Mouse (Mus musculus) C3H10T1/2 (cell line): ENCODE measurements around the gene Jarid2. TPM values are rescaled to one million over a fixed set of nuclear protein-coding genes. Genes with fewer than 3 reads are reported as not detected.

Experiments
- polyA plus RNA-seq, 2 experiments: library from polyadenylated mRNA; unstranded; fragments of >200 nt; fragmentation: generic; extraction: Trizol; gene quantifications; one replicate each; pipeline ENCODE4 v1.2.1; 2012; ENCODE audit warnings: missing spikeins in 2 of 2

Gene Jarid2
- 1 to 10 TPM in 1 of 2 experiments, under 1 TPM in 1; 0.30 to 4.9 TPM for polyA plus RNA-seq

DNA sequence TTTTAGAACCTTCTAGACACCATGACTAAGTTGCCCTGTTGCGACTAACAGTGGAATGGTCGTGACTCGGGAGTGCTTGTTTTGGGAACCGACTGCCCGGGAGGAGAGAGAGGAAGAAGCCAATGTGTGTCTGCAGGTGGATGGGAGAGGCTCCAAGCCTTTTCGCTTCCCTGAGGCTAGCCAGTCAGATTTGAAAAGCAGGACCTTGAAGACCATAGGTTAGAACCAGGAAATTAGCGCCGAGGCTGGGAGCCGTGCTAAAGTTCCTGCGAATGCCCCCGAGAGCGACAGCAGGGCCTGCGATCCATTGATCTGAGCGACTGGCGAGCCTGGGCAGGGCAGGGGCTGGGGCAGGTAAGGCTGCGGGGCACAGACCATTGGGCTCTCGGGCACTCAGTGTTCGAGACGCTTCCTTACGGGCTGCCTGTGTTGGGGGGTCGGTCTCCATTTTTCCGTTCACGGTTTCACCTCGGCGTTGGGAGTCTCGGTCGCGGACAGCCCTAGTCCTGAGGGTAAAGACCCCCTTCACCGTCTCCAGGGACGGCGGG, at the start of gene Jarid2:
Gene Jarid2 (plus strand): TSS at position 51 of the 548 bp plus-strand sequence.

